Mouse (Mus musculus) cortical plate, adult 2 months (tissue): Measurements from ENCODE around the gene Map4k1.

Experiments used
- CTCF ChIP-seq: fragments of 200-500 bp; IDR thresholded peaks from 2 replicates; pipeline ENCODE4 v1.5.1; 2011; ENCODE audit warnings: mild to moderate bottlenecking, control low read depth, low read length; ENCODE audit not compliant: insufficient read depth; ENCODE audit errors: extremely low read depth
- POLR2A ChIP-seq: fragments of 200-500 bp; IDR thresholded peaks from 2 replicates; pipeline ENCODE4 v1.6.1; 2011; ENCODE audit warnings: mild to moderate bottlenecking, low read length, control low read depth; ENCODE audit not compliant: insufficient read depth; ENCODE audit errors: extremely low read depth

GRCm38 (mm10) chr7:29037261-29037660 lies 55.4 kb downstream of the Map4k1 start:
- no peak for TF ChIP-seq POLR2A
- TF ChIP-seq CTCF, result no peak
